Mouse (Mus musculus) forebrain, embryonic 14.5 days (tissue): ENCODE data around the gene Gcn1l1. TPM values are rescaled to one million over a fixed set of nuclear protein-coding genes. Genes with fewer than 3 reads are reported as not detected.

Source experiments
- ATAC-seq: fragments of 200-750 bp; cut with Nextera tagmentation; 2 replicates; pipeline ENCODE4 v1.8.0; 2017; ENCODE audit warnings: mild to moderate bottlenecking, moderate library complexity
- DNase-seq: peaks from one replicate; pipeline ENCODE4 v3.0.0-alpha.2; 2015; ENCODE audit warnings: low spot score
- H3K27ac ChIP-seq: fragments of 300-500 bp; sonication (generic); 2 replicates; pipeline ENCODE4 v1.5.1; 2014; ENCODE audit warnings: low read depth, mild to moderate bottlenecking, control low read depth, low read length, moderate library complexity
- H3K27me3 ChIP-seq: fragments of 300-500 bp; sonication (generic); replicated peaks from 2 replicates; pipeline ENCODE4 v1.6.1; 2014; ENCODE audit warnings: low read length, control low read depth, mixed read lengths; ENCODE audit not compliant: control insufficient read depth, insufficient read depth
- H3K36me3 ChIP-seq: fragments of 300-500 bp; sonication (generic); 2 replicates; pipeline ENCODE4 v1.6.1; 2014; ENCODE audit warnings: low read length, control low read depth; ENCODE audit not compliant: control insufficient read depth, insufficient read depth
- H3K4me1 ChIP-seq: fragments of 300-500 bp; sonication (generic); 2 replicates; pipeline ENCODE4 v1.6.1; 2014; ENCODE audit warnings: antibody characterized with exemption, low read length, control low read depth; ENCODE audit not compliant: control insufficient read depth, insufficient read depth
- H3K4me2 ChIP-seq: fragments of 300-500 bp; sonication (generic); 2 replicates; pipeline ENCODE4 v1.6.1; 2014; ENCODE audit warnings: mild to moderate bottlenecking, control low read depth, low read length
- H3K4me3 ChIP-seq: fragments of 300-500 bp; sonication (generic); 2 replicates; pipeline ENCODE4 v1.5.1; 2014; ENCODE audit warnings: low read depth, low read length, control low read depth
- H3K9ac ChIP-seq: fragments of 300-500 bp; sonication (generic); 2 replicates; pipeline ENCODE4 v1.6.1; 2014; ENCODE audit warnings: mild to moderate bottlenecking, low read length, control low read depth, moderate library complexity
- H3K9me3 ChIP-seq: fragments of 300-500 bp; sonication (generic); replicated peaks from 2 replicates; pipeline ENCODE4 v1.6.1; 2016; ENCODE audit warnings: low read length, control low read depth, mixed read lengths; ENCODE audit not compliant: control insufficient read depth
- WGBS: fragments of 180-500 bp; shearing (Covaris S2); extraction: QIAGEN DNeasy Blood & Tissue Kit; methylation state at CpG from one replicate; pipeline ENCODE4 v1.1.7; 2014; 5-methylcytosine and 5-hydroxymethylcytosine counted together
- polyA plus RNA-seq: library from polyadenylated mRNA; unstranded; fragments of >200 nt; fragmentation: Nextera tagmentation; extraction: Ambion mirVana; gene quantifications from 2 replicates; pipeline ENCODE4 v1.2.1, GENCODE M21; 2014

Gene Gcn1l1
- polyA plus RNA-seq, 1 experiment from 2014 or later, result 29.2 TPM

DNA sequence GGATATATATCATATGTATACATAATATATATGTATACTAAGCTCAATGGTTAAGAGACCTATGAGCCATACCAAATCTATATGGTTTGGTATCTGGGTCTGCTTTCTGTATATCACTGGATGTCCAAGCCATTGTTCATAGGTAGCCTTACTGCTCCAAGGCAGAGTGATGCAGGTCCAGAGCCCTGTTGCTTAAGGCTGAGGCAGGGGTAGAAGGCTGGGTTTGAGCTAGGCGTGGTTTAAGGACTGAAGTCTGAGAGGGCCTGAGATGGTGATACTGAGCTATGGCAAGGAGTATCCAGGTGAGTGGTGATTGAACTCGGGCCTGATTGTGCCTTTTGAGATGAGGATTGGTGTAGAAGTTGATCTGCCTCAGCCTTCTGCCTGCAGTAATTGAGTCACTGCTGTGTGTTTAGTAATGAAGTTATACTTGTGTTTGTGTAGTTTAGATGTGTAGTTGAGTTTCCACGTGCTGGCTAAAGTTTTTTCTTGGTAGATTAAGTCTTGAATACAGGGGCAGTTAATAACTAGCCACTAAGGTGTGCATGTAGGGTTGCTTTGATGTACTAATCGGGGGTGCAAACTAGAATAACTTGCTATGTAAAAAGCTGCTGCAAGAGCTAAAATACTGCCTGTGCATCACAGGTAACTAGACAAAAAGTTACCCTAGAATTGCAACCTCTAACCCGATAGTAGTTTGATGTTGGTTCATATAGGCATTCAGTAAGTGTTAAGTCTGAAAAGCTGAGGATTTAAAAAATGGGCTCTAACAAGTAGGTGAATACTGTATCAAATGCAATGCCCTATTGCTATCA, 1.1 kb upstream of the Gcn1l1 start:
- Histone ChIP-seq H3K4me3 (peak overlapping the region; percentile 93; the same call in 1 of the 2 replicates), H3K27ac (no peak overlapping the region), H3K9ac (peak overlapping the region; percentile 93), H3K4me1 (peaks cover 15% of the 10 kb centered on the region), H3K36me3 (peaks cover 43% of the 10 kb centered on the region), H3K4me2 (peak overlapping the region; percentile 76), H3K27me3 (no peaks in the 10 kb centered on the region), H3K9me3 (no peaks in the 10 kb centered on the region)
- WGBS, result 35% methylated on average over 5 of the region's 5 CpGs
- ATAC-seq, result no peak
- no peak for DNase-seq

- ATAC-seq, result peak; percentile 54
- peaks cover 12% of the 10 kb centered on the region for H3K4me1 ChIP-seq
- WGBS, result under 1% methylated on average over 40 of the region's 46 CpGs
- H3K9ac ChIP-seq, result peak overlapping the region; percentile 93
- H3K27ac ChIP-seq, result peak overlapping the region; percentile 60
- peak overlapping the region; percentile 76 for H3K4me2 ChIP-seq
- peaks cover 43% of the 10 kb centered on the region for H3K36me3 ChIP-seq
- no peaks in the 10 kb centered on the region for H3K9me3 ChIP-seq
- no peak for DNase-seq
- H3K4me3 ChIP-seq, result peak overlapping the region; percentile 93
- H3K27me3 ChIP-seq, result no peaks in the 10 kb centered on the region
Observed at GRCm38 (mm10) chr5:115565403-115565802, 349 bp downstream of the Gcn1l1 start.

DNA sequence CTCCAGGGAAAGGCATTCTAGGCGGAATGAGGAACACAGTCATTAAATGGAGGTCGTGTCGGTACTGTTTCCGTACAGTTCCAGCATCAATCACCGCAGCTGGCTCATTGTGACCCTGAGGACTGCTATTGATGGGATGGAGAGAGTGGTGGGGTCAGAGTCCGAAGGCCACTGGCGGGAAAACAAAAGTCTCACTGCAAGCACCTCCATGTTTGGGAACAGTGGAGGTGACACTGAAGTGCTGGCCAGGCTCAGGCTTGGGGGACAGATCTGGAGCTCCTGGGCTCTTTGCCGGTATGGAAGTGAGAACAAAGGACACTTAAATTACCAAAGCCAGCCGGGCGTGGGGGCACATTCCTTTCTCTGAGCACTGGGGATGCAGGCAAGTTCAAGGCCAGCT, 3.6 kb downstream of the Gcn1l1 start:
- Histone ChIP-seq H3K4me1 (peaks cover 8% of the 10 kb centered on the region; the same call in 1 of the 2 replicates), H3K36me3 (peaks cover 38% of the 10 kb centered on the region), H3K27ac (no peak overlapping the region), H3K9ac (no peak overlapping the region), H3K4me2 (no peak overlapping the region), H3K27me3 (no peaks in the 10 kb centered on the region), H3K4me3 (no peak overlapping the region), H3K9me3 (no peaks in the 10 kb centered on the region)
- no peak for ATAC-seq
- WGBS, result 64% methylated on average over 10 of the region's 10 CpGs
- DNase-seq, result no peak

- DNase-seq, result no peak
- H3K4me1 ChIP-seq, result peaks cover 8% of the 10 kb centered on the region; the same call in 1 of the 2 replicates
- WGBS, result 71% methylated on average over 11 of the region's 11 CpGs
Observed at GRCm38 (mm10) chr5:115569308-115569707, 4.3 kb downstream of the Gcn1l1 start.

DNA sequence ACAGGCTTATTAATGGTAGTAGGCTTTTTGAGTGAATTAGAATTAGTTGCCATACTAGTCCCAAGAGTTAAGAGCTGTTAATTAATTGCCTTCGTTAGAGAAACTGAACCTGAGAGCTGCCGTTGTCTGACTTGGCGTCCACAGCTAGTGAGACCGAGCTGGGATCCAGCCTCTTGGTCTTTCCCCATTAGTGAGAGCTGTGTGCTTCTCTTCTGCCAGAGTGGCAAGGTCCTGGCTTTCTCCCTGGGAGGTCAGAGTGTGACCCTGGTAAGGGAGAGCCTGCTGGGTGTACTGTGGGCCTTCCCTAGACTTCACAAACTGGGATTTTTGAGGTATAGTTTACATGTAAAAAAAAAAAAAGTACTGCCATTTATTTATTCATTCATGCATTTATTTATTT, 4.7 kb downstream of the Gcn1l1 start:
- no peak for ATAC-seq
- Histone ChIP-seq H3K9me3 (no peaks in the 10 kb centered on the region), H3K4me2 (no peak overlapping the region), H3K36me3 (peaks cover 42% of the 10 kb centered on the region), H3K27me3 (no peaks in the 10 kb centered on the region), H3K4me3 (no peak overlapping the region), H3K27ac (no peak overlapping the region), H3K4me1 (peaks cover 5% of the 10 kb centered on the region; the same call in 1 of the 2 replicates), H3K9ac (no peak overlapping the region)
- WGBS, result 44% methylated on average over 4 of the region's 4 CpGs
- DNase-seq, result no peak

More at GRCm38 (mm10) chr5:115569308-115569707, 4.3 kb downstream of the Gcn1l1 start:
- Histone ChIP-seq H3K4me3 (no peak overlapping the region), H3K4me2 (no peak overlapping the region), H3K9me3 (no peaks in the 10 kb centered on the region), H3K27ac (no peak overlapping the region), H3K36me3 (peaks cover 38% of the 10 kb centered on the region), H3K27me3 (no peaks in the 10 kb centered on the region), H3K9ac (no peak overlapping the region)
- no peak for ATAC-seq

DNA sequence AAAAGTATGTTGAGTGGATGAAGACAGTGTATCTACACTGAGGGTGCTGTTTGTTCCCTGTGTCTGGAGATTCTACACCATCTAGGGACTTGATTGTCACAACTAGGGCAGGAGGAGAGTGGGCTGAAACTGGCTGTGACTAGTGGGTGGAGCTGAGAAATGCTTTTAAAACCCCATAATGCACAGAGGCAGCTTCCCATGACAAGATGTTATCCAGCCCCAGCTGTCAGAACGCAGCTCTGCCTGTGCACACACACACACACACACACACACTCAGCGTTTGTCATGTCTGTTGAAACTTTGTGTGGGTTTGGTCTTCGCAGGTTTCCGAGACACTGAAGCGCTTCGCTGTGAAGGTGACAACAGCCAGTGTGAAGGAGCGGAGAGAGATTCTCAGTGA, 6.0 kb downstream of the Gcn1l1 start:
- peaks cover 56% of the 10 kb centered on the region for H3K36me3 ChIP-seq
- DNase-seq (no peak), ATAC-seq (no peak)
- no peak overlapping the region for H3K9ac ChIP-seq
- H3K9me3 ChIP-seq, result no peaks in the 10 kb centered on the region
- no peak overlapping the region for H3K27ac ChIP-seq
- WGBS, result 96% methylated on average over 7 of the region's 7 CpGs
- H3K27me3 ChIP-seq, result no peaks in the 10 kb centered on the region
- H3K4me1 ChIP-seq, result peaks cover under 1% of the 10 kb centered on the region; the same call in 1 of the 2 replicates
- H3K4me2 ChIP-seq, result no peak overlapping the region
- H3K4me3 ChIP-seq, result no peak overlapping the region

GRCm38 (mm10) chr5:115572679-115573535, 7.9 kb downstream of the Gcn1l1 start:
- H3K36me3 ChIP-seq, result peaks cover 68% of the 10 kb centered on the region
- DNase-seq, result no peak
- 72% methylated on average over 17 of the region's 17 CpGs for WGBS
- H3K27ac ChIP-seq, result 0 out of 2 replicates have a peak overlapping the region, but pooled peaks have one; percentile 15
- no peaks in the 10 kb centered on the region for H3K4me1 ChIP-seq
- no peaks in the 10 kb centered on the region for H3K27me3 ChIP-seq
- no peak for ATAC-seq
- no peaks in the 10 kb centered on the region for H3K9me3 ChIP-seq
- no peak overlapping the region for H3K4me3 ChIP-seq
- no peak overlapping the region for H3K9ac ChIP-seq
- H3K4me2 ChIP-seq, result no peak overlapping the region

GRCm38 (mm10) chr5:115574992-115575391, 9.9 kb downstream of the Gcn1l1 start:
- Histone ChIP-seq H3K4me2 (no peak overlapping the region), H3K4me1 (no peaks in the 10 kb centered on the region), H3K4me3 (no peak overlapping the region), H3K9ac (no peak overlapping the region), H3K27ac (no peak overlapping the region), H3K36me3 (peaks cover 88% of the 10 kb centered on the region), H3K9me3 (no peaks in the 10 kb centered on the region), H3K27me3 (no peaks in the 10 kb centered on the region)
- ATAC-seq, result no peak
- WGBS, result 87% methylated on average over 8 of the region's 8 CpGs
- no peak for DNase-seq
